Mouse (Mus musculus) stomach, postnatal 0 days (tissue): ENCODE results near the gene Oip5.

Experiments used
- CTCF ChIP-seq: IDR thresholded peaks from 2 replicates; pipeline ENCODE4 v1.5.1; 2016; ENCODE audit warnings: antibody characterized with exemption, low read depth, mild to moderate bottlenecking, moderate library complexity
- EP300 ChIP-seq: optimal IDR thresholded peaks from 2 replicates; pipeline ENCODE3; 2016; ENCODE audit warnings: antibody characterized with exemption

- TF ChIP-seq CTCF (no peak), EP300 (no peak)
Measured at GRCm38 (mm10) chr2:119572471-119572870, 45.8 kb downstream of the Oip5 start.
